Mouse (Mus musculus): Measurements from ENCODE around the gene Gper1. TPM values are rescaled to one million over a fixed set of nuclear protein-coding genes. Genes with fewer than 3 reads are reported as not detected.

The Gper1 gene
- total and polyA plus RNA-seq, 3 experiments = 0.07 to 0.15 TPM; not detected in 1

- TF ChIP-seq ZMIZ1 (IDR thresholded peaks at IDR 0.05; ENCODE audit: low read depth, low read length) (no peak), CTCF (IDR thresholded peaks at IDR 0.05 in 2 of 3, conservative IDR thresholded peaks at IDR 0.05 in 1 of 3; ENCODE audit: control insufficient read depth in 1 of 3, insufficient read depth in 1 of 3, low read depth in 2 of 3, low read length in 3 of 3, poor library complexity in 1 of 3, severe bottlenecking in 1 of 3) (no peak), MYB (IDR thresholded peaks at IDR 0.05; ENCODE audit: low read depth, low read length) (no peak), ZKSCAN1 (IDR thresholded peaks at IDR 0.05; ENCODE audit: low read depth, low read length) (no peak), GATA1 (IDR thresholded peaks at IDR 0.05; ENCODE audit: low read depth, low read length) (no peak), POLR2AphosphoS2 (IDR thresholded peaks at IDR 0.05; ENCODE audit: low read length) (no peak), POLR2A (IDR thresholded peaks at IDR 0.05; ENCODE audit: control insufficient read depth in 1 of 2, insufficient read depth in 1 of 2, low read depth in 1 of 2, low read length in 2 of 2, poor library complexity in 1 of 2) (no peak), NELFE (IDR thresholded peaks at IDR 0.05; ENCODE audit: low read depth, low read length) (no peak), MAZ (IDR thresholded peaks at IDR 0.05; ENCODE audit: low read depth, low read length) (no peak)
- no peaks in the 10 kb centered on the region for H3K27me3 ChIP-seq (ENCODE audit: control insufficient read depth in 1 of 2, insufficient read depth in 2 of 2, low read length in 2 of 2)
- no peak overlapping the region for H3K27ac ChIP-seq (ENCODE audit: control insufficient read depth, low read depth, low read length)
- no peak overlapping the region for H3K9ac ChIP-seq (ENCODE audit: control insufficient read depth, low read depth, low read length, poor library complexity, severe bottlenecking)
- peaks cover 3 to 6% of the 10 kb centered on the region in 2 experiments for H3K4me1 ChIP-seq (ENCODE audit: control insufficient read depth in 1 of 2, insufficient read depth in 2 of 2, low read length in 2 of 2)
- H3K9me3 ChIP-seq (replicated peaks; ENCODE audit: insufficient read depth, low read length) = no peaks in the 10 kb centered on the region
- no peak for DNase-seq (ENCODE audit: low read depth, low spot score)
- peaks cover 0 to 3% of the 10 kb centered on the region in 2 experiments; a peak in 2 of 4 replicates for H3K36me3 ChIP-seq (ENCODE audit: control insufficient read depth in 1 of 2, insufficient read depth in 2 of 2, low read length in 2 of 2)
- H3K79me2 ChIP-seq (ENCODE audit: control insufficient read depth, insufficient read depth, low read length, poor library complexity) = no peaks in the 10 kb centered on the region
- no peak overlapping the region for H3K4me3 ChIP-seq (ENCODE audit: control insufficient read depth in 1 of 2, insufficient read depth in 1 of 2, low read depth in 2 of 2, low read length in 2 of 2)
Observed at GRCm38 (mm10) chr5:139403692-139404260, 19.2 kb upstream of the Gper1 start.

GRCm38 (mm10) chr5:139404801-139405401, 18.1 kb upstream of the Gper1 start, which contains the start of gene C130050O18Rik:
TSS of gene C130050O18Rik (plus strand) at chr5:139405280.
- Histone ChIP-seq H3K27ac (ENCODE audit: control insufficient read depth, low read depth, low read length) (no peak within 1 kb of the TSS), H3K36me3 (ENCODE audit: control insufficient read depth in 1 of 2, insufficient read depth in 2 of 2, low read length in 2 of 2) (no peaks in the 10 kb centered on the region)

GRCm38 (mm10) chr5:139405478-139405877, 17.5 kb upstream of the Gper1 start:
- H3K36me3 ChIP-seq (ENCODE audit: control insufficient read depth in 1 of 2, insufficient read depth in 2 of 2, low read length in 2 of 2) = no peaks in the 10 kb centered on the region
- no peak overlapping the region for H3K27ac ChIP-seq (ENCODE audit: control insufficient read depth, low read depth, low read length)
- DNase-seq (ENCODE audit: low read depth, low spot score) = no peak
- no peak overlapping the region for H3K4me3 ChIP-seq (ENCODE audit: control insufficient read depth in 1 of 2, insufficient read depth in 1 of 2, low read depth in 2 of 2, low read length in 2 of 2)
- no peaks in the 10 kb centered on the region for H3K9me3 ChIP-seq (replicated peaks; ENCODE audit: insufficient read depth, low read length)
- H3K27me3 ChIP-seq (ENCODE audit: control insufficient read depth in 1 of 2, insufficient read depth in 2 of 2, low read length in 2 of 2) = no peaks in the 10 kb centered on the region
- H3K4me1 ChIP-seq (ENCODE audit: control insufficient read depth in 1 of 2, insufficient read depth in 2 of 2, low read length in 2 of 2) = peaks cover 0 to 3% of the 10 kb centered on the region in 2 experiments; a peak in 1 of 4 replicates
- H3K79me2 ChIP-seq (ENCODE audit: control insufficient read depth, insufficient read depth, low read length, poor library complexity) = no peaks in the 10 kb centered on the region
- H3K9ac ChIP-seq (ENCODE audit: control insufficient read depth, low read depth, low read length, poor library complexity, severe bottlenecking) = no peak overlapping the region
- TF ChIP-seq MAFK (IDR thresholded peaks at IDR 0.05; ENCODE audit: borderline replicate concordance, low read depth, low read length) (no peak), ZC3H11A (IDR thresholded peaks at IDR 0.05; ENCODE audit: low read depth, low read length) (no peak), TBP (IDR thresholded peaks at IDR 0.05; ENCODE audit: low read depth, low read length) (no peak), TCF12 (IDR thresholded peaks at IDR 0.05; ENCODE audit: low read depth, low read length) (no peak), GATA1 (IDR thresholded peaks at IDR 0.05; ENCODE audit: low read depth, low read length) (no peak), MEF2A (IDR thresholded peaks at IDR 0.05; ENCODE audit: extremely low read depth, insufficient replicate concordance, low read depth, low read length, poor library complexity, severe bottlenecking) (no peak), SMC3 (IDR thresholded peaks at IDR 0.05; ENCODE audit: low read depth, low read length) (no peak), CHD1 (IDR thresholded peaks at IDR 0.05; ENCODE audit: low read depth, low read length) (no peak), USF2 (IDR thresholded peaks at IDR 0.05; ENCODE audit: borderline replicate concordance in 1 of 2, insufficient read depth in 1 of 2, low read depth in 1 of 2, low read length in 2 of 2) (no peak), UBTF (IDR thresholded peaks at IDR 0.05; ENCODE audit: borderline replicate concordance, insufficient read depth, low read depth, low read length) (no peak), ZNF384 (IDR thresholded peaks at IDR 0.05; ENCODE audit: low read depth, low read length) (no peak), JUND (IDR thresholded peaks at IDR 0.05; ENCODE audit: low read depth, low read length) (no peak), ZMIZ1 (IDR thresholded peaks at IDR 0.05; ENCODE audit: low read depth, low read length) (no peak), CHD2 (IDR thresholded peaks at IDR 0.05; ENCODE audit: low read length) (no peak), MAX (IDR thresholded peaks at IDR 0.05; ENCODE audit: low read length) (no peak)

More at GRCm38 (mm10) chr5:139404801-139405401, 18.1 kb upstream of the Gper1 start, which contains the start of gene C130050O18Rik:
- Histone ChIP-seq H3K9me3 (replicated peaks; ENCODE audit: insufficient read depth, low read length) (no peaks in the 10 kb centered on the region), H3K4me3 (ENCODE audit: control insufficient read depth in 1 of 2, insufficient read depth in 1 of 2, low read depth in 2 of 2, low read length in 2 of 2) (no peak within 1 kb of the TSS), H3K79me2 (ENCODE audit: control insufficient read depth, insufficient read depth, low read length, poor library complexity) (no peaks in the 10 kb centered on the region), H3K27me3 (ENCODE audit: control insufficient read depth in 1 of 2, insufficient read depth in 2 of 2, low read length in 2 of 2) (no peaks in the 10 kb centered on the region), H3K4me1 (ENCODE audit: control insufficient read depth in 1 of 2, insufficient read depth in 2 of 2, low read length in 2 of 2) (peaks cover 0 to 3% of the 10 kb centered on the region in 2 experiments; a peak in 1 of 4 replicates), H3K9ac (ENCODE audit: control insufficient read depth, low read depth, low read length, poor library complexity, severe bottlenecking) (no peak within 1 kb of the TSS)
- DNase-seq (ENCODE audit: low read depth, low spot score) = no peak
- TF ChIP-seq GABPA (IDR thresholded peaks at IDR 0.05; ENCODE audit: low read depth, low read length) = no peak
- no peak for TF ChIP-seq EP300 (IDR thresholded peaks at IDR 0.05; ENCODE audit: low read depth in 1 of 2, low read length in 2 of 2)
- no peak for TF ChIP-seq CHD1 (IDR thresholded peaks at IDR 0.05; ENCODE audit: low read depth, low read length)
- TF ChIP-seq MAFK (IDR thresholded peaks at IDR 0.05; ENCODE audit: borderline replicate concordance, low read depth, low read length) = no peak
- no peak for TF ChIP-seq POLR2AphosphoS2 (IDR thresholded peaks at IDR 0.05; ENCODE audit: low read length)
- no peak for TF ChIP-seq RAD21 (IDR thresholded peaks at IDR 0.05; ENCODE audit: low read depth, low read length)
- no peak for TF ChIP-seq ZC3H11A (IDR thresholded peaks at IDR 0.05; ENCODE audit: low read depth, low read length)
- no peak for TF ChIP-seq ZMIZ1 (IDR thresholded peaks at IDR 0.05; ENCODE audit: low read depth, low read length)
- no peak for TF ChIP-seq TAL1 (IDR thresholded peaks at IDR 0.05; ENCODE audit: low read length)
- no peak for TF ChIP-seq ELF1 (IDR thresholded peaks at IDR 0.05; ENCODE audit: low read depth, low read length)
